Mouse (Mus musculus): ENCODE measurements around the gene Gdap1l1. TPM values are rescaled to one million over a fixed set of nuclear protein-coding genes. Genes with fewer than 3 reads are reported as not detected.

The Gdap1l1 gene
- total RNA-seq, 2 experiments from 2014 or later: 3.4 to 4.3 TPM

Other genes starting within 250 kb of the Gdap1l1 start
- 1 to 10 TPM; 3.9 to 5.0 TPM for gene Tox2, start 235.4 kb upstream of the Gdap1l1 start, total RNA-seq (2021)
- 10 to 100 TPM; 11.5 to 23.5 TPM for gene Jph2, start 40.5 kb upstream of the Gdap1l1 start, total RNA-seq (2021)
- gene Oser1, start 13.8 kb upstream of the Gdap1l1 start, total RNA-seq (2021): 10 to 100 TPM; 34.6 to 34.8 TPM
- 10 to 100 TPM; 76.9 to 91.9 TPM for gene Fitm2, start 34.2 kb downstream of the Gdap1l1 start, total RNA-seq (2021)
- gene R3hdml, start 53.8 kb downstream of the Gdap1l1 start, total RNA-seq (2021): not detected
- gene Hnf4a, start 68.3 kb downstream of the Gdap1l1 start, total RNA-seq (2021): 10 to 100 TPM; 11.8 to 51.8 TPM
- 10 to 100 TPM; 24.8 to 26.4 TPM for gene Ttpal, start 163.8 kb downstream of the Gdap1l1 start, total RNA-seq (2021)
- 100 to 1,000 TPM; 350 to 392 TPM for gene Serinc3, start 206.7 kb downstream of the Gdap1l1 start, total RNA-seq (2021)
- gene Pkig, start 219.9 kb downstream of the Gdap1l1 start, total RNA-seq (2021): 10 to 100 TPM; 46.9 to 60.8 TPM

All from adrenal gland, postnatal 10 days (tissue).